Mouse (Mus musculus) fibroblast of lung, adult 2 months (primary cell): ENCODE results near the gene 2010111I01Rik.

Experiments used
- DNase-seq: peaks from one replicate; pipeline ENCODE4 v3.0.0-alpha.2; 2011; ENCODE audit warnings: low read depth

2010111I01Rik gene

DNA sequence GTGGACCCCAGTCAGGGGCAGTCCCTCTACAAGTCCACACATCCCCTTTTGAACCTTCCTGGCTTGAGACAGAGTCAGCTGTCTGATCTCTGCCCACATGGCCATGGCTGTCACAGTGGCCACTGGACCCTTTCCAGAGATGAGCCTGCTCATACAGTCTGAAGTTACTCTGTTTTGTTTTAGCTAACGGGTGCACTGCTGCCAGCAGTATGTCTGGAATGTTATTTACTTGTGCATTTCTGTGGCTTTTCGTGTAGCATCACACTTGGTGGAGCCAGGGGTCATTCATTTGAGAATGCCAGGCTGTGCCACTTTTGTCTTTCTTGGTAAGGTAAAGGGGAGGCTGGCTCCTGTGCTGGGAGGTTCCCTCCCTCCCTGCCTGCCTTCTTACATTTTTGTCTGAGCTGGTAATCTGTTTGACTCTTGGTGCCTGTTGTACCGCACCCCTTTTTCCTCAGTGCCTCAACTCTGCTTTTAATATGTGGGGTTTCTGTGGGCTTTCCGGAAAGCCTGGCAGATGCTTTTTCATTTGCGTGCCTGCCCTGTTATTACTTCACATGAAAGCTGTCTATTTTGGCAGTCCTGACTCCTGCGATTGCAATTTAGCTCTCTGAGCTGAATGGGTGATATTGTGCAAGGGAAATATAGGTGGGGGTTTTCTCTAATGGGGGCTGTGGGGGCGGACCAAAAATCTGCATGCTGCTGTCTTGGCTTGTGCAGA is 190.3 kb downstream of the 2010111I01Rik start:
- DNase-seq: peak; percentile 68

GRCm38 (mm10) chr13:63156264-63156663 is 191.6 kb downstream of the 2010111I01Rik start:
- DNase-seq: no peak

GRCm38 (mm10) chr13:63170282-63171073 is 205.8 kb downstream of the 2010111I01Rik start:
- DNase-seq: no peak

- peak; percentile 86 for DNase-seq
Measured at GRCm38 (mm10) chr13:63171347-63172096, 206.8 kb downstream of the 2010111I01Rik start.

DNA sequence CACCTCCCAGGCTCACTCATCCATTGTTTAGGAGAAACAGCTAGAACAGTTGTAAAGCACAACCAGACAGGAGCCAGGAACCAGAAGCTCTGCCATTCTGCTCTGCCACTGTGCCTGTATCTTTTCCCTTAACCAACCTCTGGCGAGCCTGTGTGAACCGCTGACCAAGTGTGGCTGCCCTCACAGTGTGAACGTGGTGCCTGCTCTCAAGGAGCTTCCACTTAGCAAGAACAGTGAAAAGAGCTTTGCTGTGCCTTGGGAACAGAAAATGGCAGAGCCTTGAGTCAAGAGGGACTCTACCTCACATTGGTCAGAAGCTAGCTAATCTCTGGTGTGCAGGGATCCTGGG is 207.4 kb downstream of the 2010111I01Rik start:
- no peak for DNase-seq

DNA sequence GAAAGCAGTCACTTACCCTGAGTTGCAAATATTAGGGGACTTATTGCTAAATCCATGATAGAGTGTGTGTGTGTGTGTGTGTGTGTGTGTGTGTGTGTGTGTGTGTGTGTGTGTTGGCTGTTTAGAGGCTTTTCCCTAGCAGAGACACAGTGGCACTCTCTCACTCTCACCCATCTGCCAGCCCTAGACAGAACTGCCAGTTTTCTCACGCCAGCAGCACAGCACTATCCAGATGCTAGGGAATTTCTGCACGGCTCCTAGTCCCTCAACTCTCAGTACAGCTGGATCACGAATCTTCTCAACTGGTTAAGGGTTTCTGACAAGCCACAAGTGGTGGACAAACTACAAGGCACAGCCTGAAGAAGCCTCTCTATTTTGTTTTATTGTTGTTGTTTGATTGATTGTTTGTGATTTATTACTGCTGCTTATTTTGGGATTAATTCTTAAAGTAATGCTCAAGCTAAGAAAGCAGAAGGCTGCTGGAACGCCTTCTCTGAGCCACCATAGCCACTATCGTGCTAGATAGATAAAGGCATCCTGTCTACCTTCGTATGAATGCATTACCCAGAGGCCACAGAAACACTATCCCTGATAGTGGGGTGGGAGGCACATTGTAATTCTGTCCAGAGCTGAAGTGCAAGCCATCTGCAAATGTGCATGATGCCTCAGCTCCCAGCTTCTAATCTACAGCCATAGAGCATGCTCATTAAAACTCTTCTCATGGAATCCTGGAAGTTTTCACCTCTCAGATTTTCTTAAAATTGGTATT is 209.7 kb downstream of the 2010111I01Rik start:
- no peak for DNase-seq

DNA sequence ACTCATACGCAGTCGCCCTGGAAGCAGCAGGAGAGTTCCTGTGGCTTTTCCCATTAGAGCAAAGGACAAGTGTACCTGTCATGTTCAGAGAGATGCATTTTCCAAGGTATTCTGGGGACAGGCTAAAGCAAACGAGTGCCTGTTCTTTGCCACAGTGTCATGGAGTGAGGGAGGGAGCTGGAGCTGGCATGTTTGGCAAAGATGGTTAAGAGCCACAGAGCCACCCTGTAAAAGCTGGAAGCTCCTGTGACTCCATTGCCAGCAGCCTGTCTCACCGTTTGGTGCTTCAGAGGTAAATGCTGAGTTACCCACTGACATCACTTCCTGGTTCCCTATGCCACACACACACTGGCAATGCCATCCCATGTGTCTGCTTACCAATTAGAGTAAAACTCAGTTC is 211.4 kb downstream of the 2010111I01Rik start:
- DNase-seq: no peak

DNA sequence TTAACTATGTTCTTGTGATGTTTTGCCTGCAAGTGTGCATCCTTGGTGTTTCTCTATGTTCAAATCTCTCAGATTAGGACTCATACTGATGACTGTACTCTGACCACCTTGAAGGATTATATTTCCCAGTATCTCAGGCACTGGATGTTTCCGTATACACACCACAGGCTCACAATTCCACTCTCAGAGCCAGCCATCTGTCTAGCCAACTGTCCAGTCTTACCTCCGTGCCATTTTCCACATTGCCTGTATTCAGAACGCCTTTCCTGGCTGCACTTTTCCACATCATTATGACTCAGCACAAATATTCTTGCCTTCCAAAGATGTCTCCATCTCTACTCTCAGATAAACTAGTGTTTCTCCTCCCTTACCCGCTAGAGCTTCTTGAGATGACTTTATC is 212.5 kb downstream of the 2010111I01Rik start:
- peak; percentile 78 for DNase-seq

GRCm38 (mm10) chr13:63180641-63181235 is 216.0 kb downstream of the 2010111I01Rik start:
- no peak for DNase-seq

DNA sequence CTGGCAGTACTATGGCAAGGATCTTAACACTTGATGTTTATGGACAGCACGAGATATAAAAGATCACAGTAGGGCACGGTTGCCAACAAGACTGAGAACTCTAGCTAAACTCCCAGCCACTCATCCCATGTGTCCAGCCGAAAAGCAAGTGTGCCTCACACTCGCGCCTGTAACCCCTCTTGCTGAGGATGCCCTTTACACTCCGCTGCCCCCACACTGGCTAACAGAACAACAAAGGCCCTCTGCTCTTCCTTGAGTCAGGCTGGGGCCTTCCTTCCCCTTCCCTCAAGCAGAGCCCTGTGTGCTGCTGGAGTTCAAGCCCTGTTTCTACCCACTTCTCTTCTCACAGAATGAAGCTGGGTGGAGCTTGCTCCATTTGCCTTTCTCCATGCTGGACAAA is 220.3 kb downstream of the 2010111I01Rik start:
- DNase-seq: no peak

- DNase-seq: no peak
Measured at GRCm38 (mm10) chr13:63186217-63186616, 221.5 kb downstream of the 2010111I01Rik start.

- DNase-seq: no peak
Measured at GRCm38 (mm10) chr13:63186642-63187041, 221.9 kb downstream of the 2010111I01Rik start.

DNA sequence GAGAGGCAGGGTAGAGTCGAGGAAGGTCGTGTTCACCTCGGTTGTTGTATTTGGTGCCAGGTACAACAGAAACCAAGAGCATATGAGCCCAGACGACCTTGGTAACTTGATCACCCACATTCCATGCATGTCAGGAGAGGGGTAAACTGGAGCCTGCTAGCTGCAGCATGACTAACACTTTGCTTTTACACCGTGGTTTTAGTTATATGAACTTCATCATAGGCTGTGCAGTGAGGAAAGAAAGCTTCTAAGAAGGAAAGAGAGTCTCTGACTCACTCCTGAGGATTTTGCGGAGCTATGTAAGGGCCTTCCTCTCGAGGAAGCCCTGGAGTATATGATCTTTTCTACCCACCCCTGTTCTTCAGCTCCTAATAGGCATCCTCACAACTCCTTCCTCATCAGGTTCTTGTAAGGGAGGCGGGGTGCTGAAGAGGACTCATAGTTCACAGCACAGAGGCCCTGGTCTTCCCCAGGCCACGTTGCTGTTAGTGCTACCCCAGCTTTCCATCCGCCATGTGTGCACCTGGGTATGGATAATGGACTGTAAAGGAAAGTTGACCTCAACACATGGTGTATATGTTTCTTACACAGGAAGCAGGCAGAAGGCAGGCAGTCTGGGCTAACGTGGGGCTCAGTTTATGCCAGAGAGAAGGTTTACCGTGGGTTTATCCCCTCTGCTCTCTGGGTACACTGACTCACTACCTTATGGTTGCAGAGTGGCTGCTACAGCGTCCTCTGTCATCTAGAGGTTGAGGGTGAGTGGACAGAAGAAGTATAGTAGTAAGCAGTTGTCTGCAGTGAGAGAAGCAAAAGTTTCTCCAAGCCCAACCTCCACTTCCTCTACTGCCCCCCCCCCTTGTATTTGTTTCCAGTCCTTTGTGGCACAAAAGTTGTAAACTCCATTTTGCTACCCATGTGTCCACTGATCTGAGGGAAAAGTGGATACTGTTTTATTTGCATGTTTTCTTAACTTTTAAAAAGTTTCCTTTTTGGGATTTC is 222.8 kb downstream of the 2010111I01Rik start:
- peak; percentile 67 for DNase-seq

DNA sequence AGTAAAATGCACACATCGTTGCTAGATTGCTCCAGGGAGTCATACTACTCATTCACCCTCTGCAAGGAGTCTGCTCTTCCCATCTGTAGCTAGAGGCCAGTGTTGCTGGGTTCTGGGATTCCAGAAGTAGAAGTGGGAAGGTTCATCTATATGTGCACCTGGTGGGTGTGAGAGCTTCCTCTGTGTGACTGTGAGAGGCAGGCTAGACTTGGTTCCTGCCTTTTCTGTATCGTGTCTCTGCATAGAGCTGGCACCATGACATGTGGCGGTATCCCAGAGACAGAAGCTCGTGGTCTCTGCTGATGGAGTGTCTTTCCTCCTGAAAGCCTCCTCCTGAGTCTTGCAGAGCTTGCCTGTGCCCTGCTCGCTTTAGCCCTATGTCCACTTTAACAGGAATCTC is 223.6 kb downstream of the 2010111I01Rik start:
- no peak for DNase-seq

DNA sequence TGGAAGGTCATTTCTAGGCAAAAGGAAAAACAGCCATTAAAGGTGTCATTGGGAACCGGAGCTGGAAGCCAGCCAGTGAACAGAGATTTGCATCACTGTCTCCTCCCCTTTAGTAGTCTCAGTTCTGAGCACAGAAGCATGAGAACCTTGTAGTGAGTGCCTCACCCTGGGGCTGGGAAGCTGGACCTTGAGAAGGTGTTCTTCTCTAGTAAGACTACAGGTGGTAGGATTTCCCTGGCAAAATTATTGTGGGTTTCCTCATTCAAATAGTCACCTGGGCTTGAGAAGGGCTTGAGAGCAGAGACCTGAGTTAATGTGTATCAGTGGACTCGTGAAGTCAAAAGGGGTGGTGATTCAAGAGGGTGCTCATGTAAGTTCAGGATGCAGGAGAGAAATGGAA is 224.1 kb downstream of the 2010111I01Rik start:
- no peak for DNase-seq

DNA sequence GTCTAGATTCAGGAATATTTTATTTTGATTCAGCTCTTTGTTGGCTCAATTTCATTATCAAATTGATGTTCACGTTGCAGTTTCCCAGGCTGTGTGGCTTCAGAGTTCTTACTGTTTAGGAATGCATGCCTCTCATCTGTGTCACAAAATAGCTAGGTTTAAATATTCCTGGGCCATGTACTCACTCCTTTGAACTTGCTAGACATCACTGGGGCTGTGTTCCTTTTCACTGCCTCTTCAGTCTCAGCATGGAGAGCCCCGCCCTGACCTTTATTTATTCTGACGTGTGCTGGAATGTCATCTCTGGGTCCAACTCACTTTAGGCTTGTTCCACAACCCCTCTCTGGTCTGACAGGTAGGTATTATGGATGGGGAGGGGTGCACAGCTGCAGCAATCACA is 228.7 kb downstream of the 2010111I01Rik start:
- no peak for DNase-seq

DNA sequence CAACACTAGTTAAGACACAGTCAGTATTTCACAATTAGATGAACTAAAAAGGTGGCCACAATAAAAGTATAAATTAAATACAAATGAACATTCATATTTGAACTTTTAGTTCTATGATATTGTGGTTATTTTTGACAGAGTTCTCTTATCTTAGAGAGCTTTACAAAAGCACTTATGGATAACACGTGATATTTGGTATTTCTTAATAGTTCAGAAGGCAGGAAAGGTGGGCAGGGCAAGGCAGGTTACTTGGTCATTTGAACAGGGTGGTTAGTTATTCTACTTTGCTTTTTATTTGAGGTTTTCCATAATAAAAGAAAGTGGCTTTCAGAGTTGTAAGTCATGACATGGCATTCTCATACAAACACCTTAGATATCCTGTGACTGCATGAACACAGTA is 233.3 kb downstream of the 2010111I01Rik start:
- no peak for DNase-seq

DNA sequence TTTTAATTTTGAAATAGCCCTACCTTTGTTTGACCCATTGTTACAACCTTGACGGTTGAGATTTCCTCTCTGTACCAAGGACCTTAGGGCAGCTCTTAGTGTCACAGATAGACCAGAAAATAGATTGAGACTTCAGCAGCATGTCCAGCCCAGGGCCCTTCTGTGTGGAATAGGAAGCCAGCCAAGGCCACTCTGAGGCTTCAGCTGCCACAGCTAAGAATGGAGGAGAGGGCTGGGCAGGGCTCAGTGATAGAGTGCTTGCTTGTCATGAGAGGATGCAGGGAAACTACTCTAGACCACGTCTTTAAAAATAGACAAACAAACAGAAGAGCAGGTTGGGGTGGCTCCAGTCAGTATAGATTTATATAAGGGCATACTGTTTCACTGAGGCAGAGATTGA is 234.9 kb downstream of the 2010111I01Rik start:
- DNase-seq: no peak

DNA sequence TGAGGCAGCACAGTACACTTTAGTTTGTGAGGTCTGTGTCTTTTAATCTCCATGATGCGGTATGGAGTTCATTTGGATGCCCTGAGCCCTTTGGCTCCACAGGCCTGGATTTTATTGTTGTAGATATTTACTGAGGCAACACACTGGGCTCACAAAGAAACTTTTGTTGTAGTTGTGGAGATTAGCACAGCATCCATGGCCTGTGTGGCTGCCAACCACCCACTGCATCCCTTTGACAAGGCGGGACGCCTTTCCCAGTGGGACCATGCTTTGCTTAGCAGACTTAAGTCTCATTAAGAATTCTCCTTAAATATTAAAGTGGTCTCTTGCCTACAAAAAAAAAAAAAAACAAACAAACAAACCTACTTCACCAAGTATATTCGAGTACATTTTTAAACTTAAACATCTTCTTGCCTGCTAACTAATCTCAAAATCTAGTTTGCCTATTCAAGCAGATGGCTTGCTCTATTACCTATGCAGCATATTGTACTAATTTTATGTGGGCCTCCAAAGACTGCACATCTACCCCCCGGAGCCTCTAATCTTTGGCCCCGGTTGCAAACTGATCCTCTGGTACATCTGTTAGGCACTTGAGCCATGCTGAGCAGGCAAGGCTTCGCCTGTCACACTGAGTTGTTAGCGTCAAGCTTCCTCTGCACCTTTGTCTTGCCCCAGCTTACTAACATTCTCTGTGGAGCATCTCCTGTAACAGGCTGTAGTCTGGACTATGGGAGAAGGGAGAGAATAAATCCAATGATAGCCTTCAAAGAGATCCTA is 239.0 kb downstream of the 2010111I01Rik start:
- DNase-seq: no peak

GRCm38 (mm10) chr13:63205750-63206149 is 241.1 kb downstream of the 2010111I01Rik start:
- no peak for DNase-seq
